Mouse (Mus musculus): ENCODE measurements at regions not wholly inside any gene's neighbourhood (a gene's known extent, or its start where the extent isn't known, plus 50 kb on each side); places are given as distances from the start of the nearest gene placed in this dataset.

DNA sequence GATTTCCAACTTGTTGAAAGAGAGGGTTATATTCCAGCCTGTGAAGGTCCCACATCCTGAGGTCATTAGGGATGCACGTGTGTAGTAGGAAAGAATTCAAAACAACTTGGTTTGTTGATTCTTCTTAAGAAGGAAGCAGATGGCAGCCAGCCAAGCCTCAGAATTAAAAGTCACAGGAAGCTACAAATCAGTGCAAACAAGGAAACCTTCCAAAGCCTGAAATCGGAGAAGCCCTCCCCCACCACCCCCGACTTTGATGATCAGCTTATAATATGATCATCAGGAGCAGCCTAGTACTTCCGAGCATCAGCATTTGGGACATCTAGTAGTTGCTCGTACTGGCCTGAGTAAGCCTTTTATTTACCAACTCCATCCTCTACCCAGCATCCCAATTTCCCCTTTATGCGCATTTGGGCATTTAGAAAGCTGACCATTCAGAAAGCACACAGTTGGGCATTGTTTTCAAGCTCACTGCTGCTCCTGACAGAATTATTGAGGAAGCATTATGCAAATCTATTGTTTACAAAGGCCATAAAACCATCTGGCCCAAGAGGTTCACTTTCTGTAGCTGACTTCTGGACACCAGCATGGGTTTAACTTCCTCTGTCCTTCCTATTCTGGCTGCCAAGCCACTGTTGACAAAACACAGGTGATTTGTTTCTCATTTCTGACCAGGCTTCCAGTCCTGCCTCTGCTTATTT, 59.9 kb upstream of the Ppp3ca start:
- no peak for TF ChIP-seq EP300 (IDR thresholded peaks at IDR 0.05; ENCODE audit: low read depth)
- TF ChIP-seq CTCF (IDR thresholded peaks at IDR 0.05; ENCODE audit: low read depth): no peak
